Mouse (Mus musculus) lung, embryonic 14.5 days (tissue): ENCODE measurements around the gene Wdr74. TPM values are rescaled to one million over a fixed set of nuclear protein-coding genes. Genes with fewer than 3 reads are reported as not detected.

ENCODE experiments used
- ATAC-seq: fragments of 200-750 bp; cut with Nextera tagmentation; 2 replicates; pipeline ENCODE4 v1.8.0; 2017; ENCODE audit warnings: mild to moderate bottlenecking, moderate TSS enrichment, moderate library complexity; ENCODE audit not compliant: insufficient read depth
- DNase-seq: peaks from one replicate; pipeline ENCODE4 v3.0.0-alpha.2; 2015
- H3K27ac ChIP-seq: fragments of 300-500 bp; sonication (generic); 2 replicates; pipeline ENCODE4 v1.5.1; 2014; ENCODE audit warnings: low read depth, mild to moderate bottlenecking, moderate library complexity
- H3K27me3 ChIP-seq: fragments of 300-500 bp; sonication (generic); 2 replicates; pipeline ENCODE4 v1.6.1; 2014; ENCODE audit warnings: low read length, control low read depth; ENCODE audit not compliant: insufficient read depth
- H3K36me3 ChIP-seq: fragments of 300-500 bp; sonication (generic); 2 replicates; pipeline ENCODE4 v1.6.1; 2014; ENCODE audit warnings: control low read depth; ENCODE audit not compliant: insufficient read depth
- H3K4me1 ChIP-seq: fragments of 300-500 bp; sonication (generic); 2 replicates; pipeline ENCODE4 v1.6.1; 2014; ENCODE audit warnings: antibody characterized with exemption, control low read depth; ENCODE audit not compliant: insufficient read depth
- H3K4me2 ChIP-seq: fragments of 300-500 bp; sonication (generic); 2 replicates; pipeline ENCODE4 v1.6.1; 2014; ENCODE audit warnings: mild to moderate bottlenecking
- H3K4me3 ChIP-seq: fragments of 300-500 bp; sonication (generic); 2 replicates; pipeline ENCODE4 v1.5.1; 2014; ENCODE audit warnings: low read depth, low read length
- H3K9ac ChIP-seq: fragments of 300-500 bp; sonication (generic); 2 replicates; pipeline ENCODE4 v1.6.1; 2014
- H3K9me3 ChIP-seq: fragments of 300-500 bp; sonication (generic); 2 replicates; pipeline ENCODE4 v1.6.1; 2016; ENCODE audit warnings: low read depth, low read length, control low read depth
- CTCF ChIP-seq: IDR thresholded peaks from 2 replicates; pipeline ENCODE4 v1.5.1; 2016; ENCODE audit warnings: antibody characterized with exemption, low read depth
- WGBS: fragments of 180-500 bp; shearing (Covaris S2); extraction: QIAGEN DNeasy Blood & Tissue Kit; methylation state at CpG from one replicate; pipeline ENCODE4 v1.1.7; 2014; 5-methylcytosine and 5-hydroxymethylcytosine counted together
- microRNA-seq: library from miRNA; unstranded; fragments of <30 nt; microRNA quantifications from one replicate; pipeline ENCODE4, GENCODE M21; 2016; ENCODE audit warnings: borderline number of aligned reads
- polyA plus RNA-seq: library from polyadenylated mRNA; unstranded; fragments of >200 nt; fragmentation: Nextera tagmentation; extraction: Ambion mirVana; gene quantifications from 2 replicates; pipeline ENCODE4 v1.2.1, GENCODE M21; 2014

Gene Wdr74
- polyA plus RNA-seq, 1 experiment from 2014 or later: 83.4 TPM

- Histone ChIP-seq H3K4me3 (no peak overlapping the region), H3K27ac (no peak overlapping the region), H3K36me3 (peaks cover 18% of the 10 kb centered on the region), H3K4me1 (peaks cover 3% of the 10 kb centered on the region; the same call in 1 of the 2 replicates), H3K4me2 (no peak overlapping the region), H3K9ac (no peak overlapping the region), H3K27me3 (no peaks in the 10 kb centered on the region), H3K9me3 (no peaks in the 10 kb centered on the region)
- whole genome bisulfite sequencing: 22% methylated on average over 3 of the region's 3 CpGs
- TF ChIP-seq CTCF: no peak
- no peak for ATAC-seq
- peak; percentile 21 for DNase-seq
Observed at GRCm38 (mm10) chr19:8788521-8788920, 52.9 kb downstream of the Wdr74 start.

GRCm38 (mm10) chr19:8789171-8789570, 53.5 kb downstream of the Wdr74 start:
- TF ChIP-seq CTCF: no peak
- Histone ChIP-seq H3K9ac (no peak overlapping the region), H3K36me3 (peaks cover 21% of the 10 kb centered on the region), H3K4me2 (no peak overlapping the region), H3K27me3 (no peaks in the 10 kb centered on the region), H3K4me3 (no peak overlapping the region), H3K4me1 (peaks cover 3% of the 10 kb centered on the region; the same call in 1 of the 2 replicates), H3K27ac (no peak overlapping the region), H3K9me3 (no peaks in the 10 kb centered on the region)
- DNase-seq (no peak), ATAC-seq (no peak)
- WGBS: 51% methylated on average over 1 of the region's 1 CpGs

GRCm38 (mm10) chr19:8790171-8790570, 54.5 kb downstream of the Wdr74 start:
- H3K27ac ChIP-seq: no peak overlapping the region
- peaks cover 3% of the 10 kb centered on the region; the same call in 1 of the 2 replicates for H3K4me1 ChIP-seq
- peaks cover 31% of the 10 kb centered on the region for H3K36me3 ChIP-seq
- ATAC-seq (no peak), DNase-seq (no peak)
- no peaks in the 10 kb centered on the region for H3K9me3 ChIP-seq
- no peaks in the 10 kb centered on the region for H3K27me3 ChIP-seq
- no peak for TF ChIP-seq CTCF
- no peak overlapping the region for H3K4me3 ChIP-seq
- 71% methylated on average over 7 of the region's 7 CpGs for WGBS
- no peak overlapping the region for H3K4me2 ChIP-seq
- no peak overlapping the region for H3K9ac ChIP-seq

Small RNAs within 50 kb of the gene (microRNA-seq; reads per million reads assigned to microRNA genes)
- not detected for gene Mir6992

Other genes starting within 250 kb of the Wdr74 start
- gene Slc22a8, start 144.6 kb upstream of the Wdr74 start, polyA plus RNA-seq: not detected in 2 replicates
- gene Slc22a6, start 117.8 kb upstream of the Wdr74 start, polyA plus RNA-seq: not detected in 2 replicates
- 0.05 and 0.08 TPM in 2 replicates for gene Chrm1, start 72.0 kb upstream of the Wdr74 start, polyA plus RNA-seq
- gene Slc3a2, start 12.5 kb upstream of the Wdr74 start, polyA plus RNA-seq: 85.0 and 89.1 TPM in 2 replicates
- 1.2 and 2.3 TPM in 2 replicates for gene 1700092M07Rik, start 4.9 kb downstream of the Wdr74 start, polyA plus RNA-seq
- 122 and 126 TPM in 2 replicates for gene Stx5a, start 5.6 kb downstream of the Wdr74 start, polyA plus RNA-seq
- 195 and 197 TPM in 2 replicates for gene Nxf1, start 21.2 kb downstream of the Wdr74 start, polyA plus RNA-seq
- 166 and 207 TPM in 2 replicates for gene Tmem223, start 35.2 kb downstream of the Wdr74 start, polyA plus RNA-seq
- gene Tmem179b, start 38.6 kb downstream of the Wdr74 start, polyA plus RNA-seq: 67.7 and 72.3 TPM in 2 replicates
- gene Taf6l, start 50.6 kb downstream of the Wdr74 start, polyA plus RNA-seq: 21.5 and 24.7 TPM in 2 replicates
- gene Polr2g, start 62.8 kb downstream of the Wdr74 start, polyA plus RNA-seq: 162 and 163 TPM in 2 replicates
- gene Zbtb3, start 66.7 kb downstream of the Wdr74 start, polyA plus RNA-seq: 6.1 and 6.6 TPM in 2 replicates
- gene Ttc9c, start 83.5 kb downstream of the Wdr74 start, polyA plus RNA-seq: 53.7 and 55.7 TPM in 2 replicates
- gene Hnrnpul2, start 84.2 kb downstream of the Wdr74 start, polyA plus RNA-seq: 7.9 and 8.3 TPM in 2 replicates
- gene AC129217.1, start 93.9 kb downstream of the Wdr74 start, polyA plus RNA-seq: not detected in 2 replicates
- 38.4 and 42.5 TPM in 2 replicates for gene Bscl2, start 101.6 kb downstream of the Wdr74 start, polyA plus RNA-seq
- gene Gng3, start 103.4 kb downstream of the Wdr74 start, polyA plus RNA-seq: 1.2 and 2.1 TPM in 2 replicates
- gene Lrrn4cl, start 114.9 kb downstream of the Wdr74 start, polyA plus RNA-seq: 0.83 and 0.96 TPM in 2 replicates
- 149 and 152 TPM in 2 replicates for gene Ubxn1, start 135.7 kb downstream of the Wdr74 start, polyA plus RNA-seq
- gene Uqcc3, start 145.1 kb downstream of the Wdr74 start, polyA plus RNA-seq: 51.9 and 53.9 TPM in 2 replicates
- 72.1 and 78.8 TPM in 2 replicates for gene Lbhd1, start 147.9 kb downstream of the Wdr74 start, polyA plus RNA-seq
- gene Gm49403, start 148.1 kb downstream of the Wdr74 start, polyA plus RNA-seq: not detected in 2 replicates
- gene 1810009A15Rik, start 153.0 kb downstream of the Wdr74 start, polyA plus RNA-seq: 92.0 and 93.3 TPM in 2 replicates
- gene Gm49416, start 153.1 kb downstream of the Wdr74 start, polyA plus RNA-seq: 0.37 TPM in 1 of 2 replicates, not detected in the other
- 43.1 and 46.5 TPM in 2 replicates for gene Ints5, start 157.2 kb downstream of the Wdr74 start, polyA plus RNA-seq
- 112 and 121 TPM in 2 replicates for gene Ganab, start 162.2 kb downstream of the Wdr74 start, polyA plus RNA-seq
- gene B3gat3, start 184.5 kb downstream of the Wdr74 start, polyA plus RNA-seq: 34.5 and 37.8 TPM in 2 replicates
- 0.73 and 1.3 TPM in 2 replicates for gene Rom1, start 193.5 kb downstream of the Wdr74 start, polyA plus RNA-seq
- gene Eml3, start 193.7 kb downstream of the Wdr74 start, polyA plus RNA-seq: 19.0 and 19.5 TPM in 2 replicates
- gene Mta2, start 206.0 kb downstream of the Wdr74 start, polyA plus RNA-seq: 44.0 and 52.1 TPM in 2 replicates
- gene Tut1, start 218.0 kb downstream of the Wdr74 start, polyA plus RNA-seq: 27.4 and 28.4 TPM in 2 replicates
- 480 and 516 TPM in 2 replicates for gene Eef1g, start 231.2 kb downstream of the Wdr74 start, polyA plus RNA-seq